In genomic region chr15:94478706-94479105, GRCm38 (mm10) we compare ENCODE assay signal across 13 mouse cellular contexts. TPM values are rescaled to one million over a fixed set of nuclear protein-coding genes. Genes with fewer than 3 reads are reported as not detected.
DNase-seq lines count a peak whose midpoint lies in the region; ATAC-seq and TF ChIP-seq lines count a peak whose summit lies in the region.
"Had no signal": no experiment of that assay in that cellular context is flagged by ENCODE, and none has a peak within 500 bp of the region (broad histone marks: within the 10 kb centered on the region; RNA-seq: fewer than 3 reads in every experiment).

No protein-coding gene starts in this region.

- 27% methylated on average over 13 of the region's 13 CpGs for WGBS in hindbrain, embryonic 10.5 days
- WGBS in hindbrain, postnatal 0 days: 39% methylated on average over 13 of the region's 13 CpGs
- 10% methylated on average over 13 of the region's 13 CpGs for WGBS in forebrain, embryonic 14.5 days
- 58% methylated on average over 13 of the region's 13 CpGs for WGBS in intestine, embryonic 16.5 days

- no peak overlapping the region for H3K4me3 ChIP-seq in hindbrain, embryonic 10.5 days
- no peak overlapping the region for H3K4me3 ChIP-seq in hindbrain, postnatal 0 days (ENCODE audit: low read length)
- H3K4me3 ChIP-seq in forebrain, embryonic 14.5 days (ENCODE audit: low read depth, low read length): no peak overlapping the region
- no peak overlapping the region for H3K4me3 ChIP-seq in intestine, embryonic 16.5 days (ENCODE audit: low read length)
- H3K4me3 ChIP-seq: neural tube, embryonic 13.5 days had no signal

- no peak for TF ChIP-seq CTCF in hindbrain, postnatal 0 days (IDR thresholded peaks at IDR 0.05; ENCODE audit: low read depth)

- H3K27ac ChIP-seq in hindbrain, embryonic 10.5 days: peak overlapping the region; percentile 69; the same call in 1 of the 2 replicates
- no peak overlapping the region for H3K27ac ChIP-seq in hindbrain, postnatal 0 days
- H3K27ac ChIP-seq in forebrain, embryonic 14.5 days (ENCODE audit: low read depth, low read length): no peak overlapping the region
- H3K27ac ChIP-seq in intestine, embryonic 16.5 days (ENCODE audit: low read length): no peak overlapping the region
- H3K27ac ChIP-seq: neural tube, embryonic 13.5 days had no signal

- no peak overlapping the region for H3K9ac ChIP-seq in hindbrain, postnatal 0 days (replicated peaks; ENCODE audit: low read length)
- no peak overlapping the region for H3K9ac ChIP-seq in forebrain, embryonic 14.5 days (ENCODE audit: low read length)
- H3K9ac ChIP-seq in intestine, embryonic 16.5 days (ENCODE audit: low read depth, low read length): no peak overlapping the region
- H3K9ac ChIP-seq: neural tube, embryonic 13.5 days had no signal

- ATAC-seq in hindbrain, postnatal 0 days: no peak
- ATAC-seq in forebrain, embryonic 14.5 days: peak; percentile 49
- no peak for ATAC-seq in intestine, embryonic 16.5 days
- ATAC-seq: lung, postnatal 0 days had no signal

- peaks cover 32% of the 10 kb centered on the region; the same call in 1 of the 2 replicates for H3K4me1 ChIP-seq in hindbrain, embryonic 10.5 days (replicated peaks)
- H3K4me1 ChIP-seq in hindbrain, postnatal 0 days (ENCODE audit: insufficient read depth, low read length): no peaks in the 10 kb centered on the region
- peaks cover 16% of the 10 kb centered on the region for H3K4me1 ChIP-seq in forebrain, embryonic 14.5 days (ENCODE audit: control insufficient read depth, insufficient read depth, low read length)
- H3K4me1 ChIP-seq in intestine, embryonic 16.5 days (ENCODE audit: control insufficient read depth, insufficient read depth, low read length): no peaks in the 10 kb centered on the region

- H3K9me3 ChIP-seq in hindbrain, embryonic 10.5 days: no peaks in the 10 kb centered on the region
- H3K9me3 ChIP-seq in hindbrain, postnatal 0 days (ENCODE audit: low read length): no peaks in the 10 kb centered on the region
- no peaks in the 10 kb centered on the region for H3K9me3 ChIP-seq in forebrain, embryonic 14.5 days (replicated peaks; ENCODE audit: control insufficient read depth, low read length)
- H3K9me3 ChIP-seq in intestine, embryonic 16.5 days (ENCODE audit: control insufficient read depth, low read length): no peaks in the 10 kb centered on the region
- H3K9me3 ChIP-seq: neural tube, embryonic 13.5 days had no signal

- no peaks in the 10 kb centered on the region for H3K27me3 ChIP-seq in hindbrain, embryonic 10.5 days (ENCODE audit: insufficient read depth, poor library complexity, severe bottlenecking)
- H3K27me3 ChIP-seq in hindbrain, postnatal 0 days (ENCODE audit: insufficient read depth, low read length): no peaks in the 10 kb centered on the region
- no peaks in the 10 kb centered on the region for H3K27me3 ChIP-seq in forebrain, embryonic 14.5 days (replicated peaks; ENCODE audit: control insufficient read depth, insufficient read depth, low read length)
- no peaks in the 10 kb centered on the region; the same call in 1 of the 2 replicates for H3K27me3 ChIP-seq in splenic B cell, adult 2 months (ENCODE audit: control insufficient read depth, insufficient read depth, low read length, poor library complexity, severe bottlenecking)
- H3K27me3 ChIP-seq in intestine, embryonic 16.5 days (replicated peaks; ENCODE audit: control insufficient read depth, insufficient read depth, low read length): no peaks in the 10 kb centered on the region
- H3K27me3 ChIP-seq: neural tube, embryonic 13.5 days had no signal

- DNase-seq in hindbrain, embryonic 10.5 days (ENCODE audit: low spot score): peak; percentile 21
- no peak for DNase-seq in hindbrain, postnatal 0 days (ENCODE audit: low spot score)
- DNase-seq in MEL-GATA-1-ER (ENCODE audit: extremely low read depth, low read depth): peak; percentile 77
- DNase-seq in forebrain, embryonic 14.5 days (ENCODE audit: low spot score): no peak
- DNase-seq in splenic B cell, adult 2 months (ENCODE audit: low read depth, low spot score): peak; percentile 3
- DNase-seq in adrenal gland, postnatal 14 days: no peak
- DNase-seq in left cerebral cortex, postnatal 4 days: no peak
- DNase-seq: cerebellum, adult 8-10 months; heart, postnatal 10 days had no signal

- no peak overlapping the region for H3K4me2 ChIP-seq in hindbrain, postnatal 0 days (ENCODE audit: low read depth, low read length)
- H3K4me2 ChIP-seq in forebrain, embryonic 14.5 days (ENCODE audit: low read length): no peak overlapping the region
- H3K4me2 ChIP-seq in intestine, embryonic 16.5 days (ENCODE audit: low read depth, low read length): no peak overlapping the region
- H3K4me2 ChIP-seq: neural tube, embryonic 13.5 days had no signal

- no peaks in the 10 kb centered on the region for H3K36me3 ChIP-seq in hindbrain, embryonic 10.5 days
- no peaks in the 10 kb centered on the region for H3K36me3 ChIP-seq in hindbrain, postnatal 0 days (ENCODE audit: insufficient read depth, low read length)
- H3K36me3 ChIP-seq in forebrain, embryonic 14.5 days (ENCODE audit: control insufficient read depth, insufficient read depth, low read length): no peaks in the 10 kb centered on the region
- no peaks in the 10 kb centered on the region for H3K36me3 ChIP-seq in splenic B cell, adult 2 months (ENCODE audit: control insufficient read depth, insufficient read depth, low read length, poor library complexity, severe bottlenecking)
- H3K36me3 ChIP-seq in intestine, embryonic 16.5 days (ENCODE audit: control insufficient read depth, insufficient read depth, low read length): no peaks in the 10 kb centered on the region
- H3K36me3 ChIP-seq: neural tube, embryonic 13.5 days had no signal

- intact Hi-C loops in left cerebral cortex, postnatal 4 days (cut with DNase I): no loop called here

RNA-seq across cellular contexts. Expression of gene Adamts20, which starts 13.5 kb away (rescaled TPM):
- polyA plus RNA-seq in hindbrain, embryonic 10.5 days (2016; fragmentation: Nextera tagmentation; extraction: Ambion mirVana): 1.4 and 2.6 TPM in 2 replicates
- total RNA-seq in hindbrain, postnatal 0 days (2014; rRNA removed): 8.0 and 10.6 TPM in 2 replicates
- 3.2 and 3.4 TPM in 2 replicates for polyA plus RNA-seq in hindbrain, postnatal 0 days (2015; fragmentation: Nextera tagmentation; extraction: Ambion mirVana)
- polyA plus RNA-seq in forebrain, embryonic 14.5 days (2014; fragmentation: Nextera tagmentation; extraction: Ambion mirVana): 2.3 and 2.5 TPM in 2 replicates
- 3.0 and 3.3 TPM in 2 replicates for total RNA-seq in adrenal gland, postnatal 14 days (2021)
- 10 to 100 TPM; 13.3 to 16.4 TPM for total RNA-seq in left cerebral cortex, postnatal 4 days (2021)
- 1.3 and 1.6 TPM in 2 replicates for polyA plus RNA-seq in intestine, embryonic 16.5 days (2015; fragmentation: Nextera tagmentation; extraction: Ambion mirVana)
- polyA plus RNA-seq: small intestine, adult 2 months had no signal

Comparison
In these comparisons a context has a peak if more than half of its experiments do, and no peak if none do; other contexts are left out.
1. DNase-seq: peak in hindbrain, embryonic 10.5 days (single experiment), MEL-GATA-1-ER (single experiment) and splenic B cell, adult 2 months (single experiment); none in hindbrain, postnatal 0 days (single experiment), forebrain, embryonic 14.5 days (single experiment), adrenal gland, postnatal 14 days (single experiment) and left cerebral cortex, postnatal 4 days (single experiment).